Mouse (Mus musculus): ENCODE data around the gene Papss1.
A peak's percentile ranks its signal among the peaks of the same experiment; 100 is the strongest.

The Papss1 gene

GRCm38 (mm10) chr3:131581096-131581495, 16.5 kb downstream of the Papss1 start:
- peak; percentile 15 for DNase-seq (ENCODE audit: low spot score)

GRCm38 (mm10) chr3:131586818-131587217, 22.2 kb downstream of the Papss1 start:
- DNase-seq (ENCODE audit: low spot score), result no peak

- DNase-seq (ENCODE audit: low spot score), result no peak
Observed at GRCm38 (mm10) chr3:131587959-131588358, 23.4 kb downstream of the Papss1 start.

- DNase-seq (ENCODE audit: low spot score), result no peak
Observed at GRCm38 (mm10) chr3:131593143-131593798, 28.7 kb downstream of the Papss1 start.

GRCm38 (mm10) chr3:131594361-131594760, 29.8 kb downstream of the Papss1 start:
- no peak for DNase-seq (ENCODE audit: low spot score)

GRCm38 (mm10) chr3:131595546-131596245, 31.1 kb downstream of the Papss1 start:
- no peak for DNase-seq (ENCODE audit: low spot score)

GRCm38 (mm10) chr3:131600726-131601125, 36.2 kb downstream of the Papss1 start:
- DNase-seq (ENCODE audit: low spot score), result no peak

- DNase-seq (ENCODE audit: low spot score), result no peak
Observed at GRCm38 (mm10) chr3:131601366-131601765, 36.8 kb downstream of the Papss1 start.

GRCm38 (mm10) chr3:131602995-131603414, 38.4 kb downstream of the Papss1 start:
- DNase-seq (ENCODE audit: low spot score), result no peak

- DNase-seq (ENCODE audit: low spot score), result no peak
Observed at GRCm38 (mm10) chr3:131608112-131608511, 43.5 kb downstream of the Papss1 start.

- DNase-seq (ENCODE audit: low spot score), result no peak
Observed at GRCm38 (mm10) chr3:131609651-131610050, 45.1 kb downstream of the Papss1 start.

GRCm38 (mm10) chr3:131610595-131610994, 46.0 kb downstream of the Papss1 start:
- DNase-seq (ENCODE audit: low spot score), result no peak

- no peak for DNase-seq (ENCODE audit: low spot score)
Observed at GRCm38 (mm10) chr3:131612847-131613246, 48.3 kb downstream of the Papss1 start.

- DNase-seq (ENCODE audit: low spot score), result no peak
Observed at GRCm38 (mm10) chr3:131614056-131614455, 49.5 kb downstream of the Papss1 start.

- DNase-seq (ENCODE audit: low spot score), result no peak
Observed at GRCm38 (mm10) chr3:131618580-131619338, 54.2 kb downstream of the Papss1 start.

- DNase-seq (ENCODE audit: low spot score), result no peak
Observed at GRCm38 (mm10) chr3:131623208-131623607, 58.6 kb downstream of the Papss1 start.

GRCm38 (mm10) chr3:131624063-131624462, 59.5 kb downstream of the Papss1 start:
- DNase-seq (ENCODE audit: low spot score), result no peak

- DNase-seq (ENCODE audit: low spot score), result no peak
Observed at GRCm38 (mm10) chr3:131627476-131627875, 62.9 kb downstream of the Papss1 start.

- no peak for DNase-seq (ENCODE audit: low spot score)
Observed at GRCm38 (mm10) chr3:131628265-131628664, 63.7 kb downstream of the Papss1 start.

GRCm38 (mm10) chr3:131628931-131629330, 64.4 kb downstream of the Papss1 start:
- DNase-seq (ENCODE audit: low spot score), result no peak

- no peak for DNase-seq (ENCODE audit: low spot score)
Observed at GRCm38 (mm10) chr3:131630407-131631317, 66.1 kb downstream of the Papss1 start.
